Mouse (Mus musculus) olfactory bulb, adult 2 months (tissue): ENCODE data around the gene Lrch3.

Source experiments
- CTCF ChIP-seq: fragments of 200-500 bp; IDR thresholded peaks from 2 replicates; pipeline ENCODE4 v1.5.1; 2012; ENCODE audit warnings: low read depth, mild to moderate bottlenecking, low read length, moderate library complexity; ENCODE audit not compliant: insufficient read depth
- POLR2A ChIP-seq: fragments of 200-500 bp; IDR thresholded peaks from 2 replicates; pipeline ENCODE4 v1.6.1; 2012; ENCODE audit warnings: mild to moderate bottlenecking, low read depth, low read length, moderate library complexity; ENCODE audit not compliant: insufficient read depth

GRCm38 (mm10) chr16:32951074-32951473, 37.2 kb downstream of the Lrch3 start:
- TF ChIP-seq POLR2A (no peak), CTCF (no peak)
